In genomic region chr1:181950721-181951120, GRCm38 (mm10) we compare ENCODE assay signal across 14 mouse cellular contexts.
"Had no signal": no experiment of that assay in that cellular context is flagged by ENCODE, and none has a peak within 500 bp of the region (broad histone marks: within the 10 kb centered on the region; RNA-seq: fewer than 3 reads in every experiment).

No protein-coding gene starts in this region.

- H3K9ac ChIP-seq: limb, embryonic 12.5 days; liver, embryonic 13.5 days; liver, postnatal 0 days; lung, embryonic 15.5 days; midbrain, embryonic 13.5 days; neural tube, embryonic 15.5 days had no signal

- H3K4me3 ChIP-seq: limb, embryonic 12.5 days; liver, embryonic 13.5 days; lung, embryonic 15.5 days; midbrain, embryonic 13.5 days; myocyte; neural tube, embryonic 15.5 days had no signal

- H3K27me3 ChIP-seq: limb, embryonic 12.5 days; liver, embryonic 13.5 days; lung, embryonic 15.5 days; midbrain, embryonic 13.5 days; neural tube, embryonic 15.5 days had no signal

- H3K4me1 ChIP-seq: limb, embryonic 12.5 days; liver, embryonic 13.5 days; lung, embryonic 15.5 days; midbrain, embryonic 13.5 days; neural tube, embryonic 15.5 days had no signal

- H3K36me3 ChIP-seq: liver, embryonic 13.5 days; lung, embryonic 15.5 days; neural tube, embryonic 15.5 days had no signal

- H3K9me3 ChIP-seq: limb, embryonic 12.5 days; liver, embryonic 13.5 days; lung, embryonic 15.5 days; midbrain, embryonic 13.5 days; neural tube, embryonic 15.5 days had no signal

- DNase-seq: kidney, adult 8-10 months; kidney, postnatal 25 days; layer of hippocampus, adult 9-11 months; layer of hippocampus, postnatal 36 days; liver; liver, embryonic 13.5 days; liver, postnatal 0 days; lung, postnatal 14 days had no signal

- H3K27ac ChIP-seq: limb, embryonic 12.5 days; liver, embryonic 13.5 days; lung, embryonic 15.5 days; midbrain, embryonic 13.5 days; neural tube, embryonic 15.5 days; stomach, postnatal 0 days had no signal
